Mouse (Mus musculus): Measurements from ENCODE around the gene Ttc39a.

Gene Ttc39a

GRCm38 (mm10) chr4:109456821-109457220 is 50.4 kb downstream of the Ttc39a start:
- no peak for DNase-seq (ENCODE audit: low spot score in 2 of 2)

GRCm38 (mm10) chr4:109460421-109461179 is 54.2 kb downstream of the Ttc39a start:
- DNase-seq (ENCODE audit: low spot score in 2 of 2): no peak

- DNase-seq (ENCODE audit: low spot score in 2 of 2): no peak
Measured at GRCm38 (mm10) chr4:109463892-109464291, 57.5 kb downstream of the Ttc39a start.

- no peak for DNase-seq (ENCODE audit: low spot score in 2 of 2)
Measured at GRCm38 (mm10) chr4:109467687-109468086, 61.3 kb downstream of the Ttc39a start.

GRCm38 (mm10) chr4:109471606-109472005 is 65.2 kb downstream of the Ttc39a start:
- no peak for DNase-seq (ENCODE audit: low spot score in 2 of 2)

- no peak for DNase-seq (ENCODE audit: low spot score in 2 of 2)
Measured at GRCm38 (mm10) chr4:109472566-109472965, 66.1 kb downstream of the Ttc39a start.

GRCm38 (mm10) chr4:109475078-109475477 is 68.7 kb downstream of the Ttc39a start:
- DNase-seq (ENCODE audit: low spot score in 2 of 2): no peak

GRCm38 (mm10) chr4:109475577-109476553 is 69.4 kb downstream of the Ttc39a start:
- peak; percentile 68 to 87 for DNase-seq (ENCODE audit: low spot score in 2 of 2)

GRCm38 (mm10) chr4:109476554-109477014 is 70.2 kb downstream of the Ttc39a start:
- peak; percentile 88 to 95 for DNase-seq (ENCODE audit: low spot score in 2 of 2)

- DNase-seq (ENCODE audit: low spot score in 2 of 2): no peak
Measured at GRCm38 (mm10) chr4:109477454-109477853, 71.0 kb downstream of the Ttc39a start.

GRCm38 (mm10) chr4:109481424-109481823 is 75.0 kb downstream of the Ttc39a start:
- DNase-seq (ENCODE audit: low spot score in 2 of 2): no peak

GRCm38 (mm10) chr4:109482701-109483100 is 76.3 kb downstream of the Ttc39a start:
- DNase-seq (ENCODE audit: low spot score in 2 of 2): no peak

GRCm38 (mm10) chr4:109484621-109485020 is 78.2 kb downstream of the Ttc39a start, which contains the start of gene Rnf11:
Gene Rnf11, minus strand, starts transcription at chr4:109484728.
- DNase-seq (ENCODE audit: low spot score in 2 of 2): no peak

GRCm38 (mm10) chr4:109488812-109489211 is 82.4 kb downstream of the Ttc39a start:
- no peak for DNase-seq (ENCODE audit: low spot score in 2 of 2)

GRCm38 (mm10) chr4:109493581-109493980 is 87.2 kb downstream of the Ttc39a start:
- peak in 1 of 2 experiments; percentile 7 for DNase-seq (ENCODE audit: low spot score in 2 of 2)
